Mouse (Mus musculus) gastrocnemius, adult 2 months (tissue): ENCODE data around the gene Eme2. TPM values are rescaled to one million over a fixed set of nuclear protein-coding genes. Genes with fewer than 3 reads are reported as not detected.
A peak's percentile ranks its signal among the peaks of the same experiment; 100 is the strongest.

ENCODE experiments used
- DNase-seq: peaks from one replicate; pipeline ENCODE4 v3.0.0; 2022
- H3K27ac ChIP-seq: fragments of 200-600 bp; 2 replicates; pipeline ENCODE4 v1.8.1; 2022; ENCODE audit warnings: mild to moderate bottlenecking
- H3K4me3 ChIP-seq: fragments of 200-600 bp; 2 replicates; pipeline ENCODE4 v1.8.1; 2022; ENCODE audit warnings: mild to moderate bottlenecking, moderate library complexity
- CTCF ChIP-seq: fragments of 200-600 bp; IDR thresholded peaks from 2 replicates; pipeline ENCODE4 v1.8.1; 2022; ENCODE audit warnings: antibody characterized with exemption, mild to moderate bottlenecking, moderate library complexity
- intact Hi-C: fragments of 180-260 bp; cut with DNase I; formaldehyde crosslinking; loops from one replicate; pipeline ENCODE4 v1.15.1; 2025
- total RNA-seq, 2 experiments: library from RNA; stranded (reverse); gene quantifications; 2 replicates each; pipeline ENCODE4 v1.2.3; 2021

Eme2 gene
- total RNA-seq, 2 experiments from 2014 or later: 9.3 to 10.9 TPM

GRCm38 (mm10) chr17:24913984-24914383 lies 19.1 kb upstream of the Eme2 start:
- intact Hi-C loops: no loop called here
- Histone ChIP-seq H3K4me3 (no peak overlapping the region), H3K27ac (no peak overlapping the region)
- DNase-seq: no peak
- TF ChIP-seq CTCF: no peak

GRCm38 (mm10) chr17:24907591-24907990 lies 12.7 kb upstream of the Eme2 start:
- no peak overlapping the region for H3K27ac ChIP-seq
- intact Hi-C loops: no loop called here
- DNase-seq: no peak
- H3K4me3 ChIP-seq: no peak overlapping the region
- no peak for TF ChIP-seq CTCF

GRCm38 (mm10) chr17:24903767-24904166 lies 8.9 kb upstream of the Eme2 start:
- DNase-seq: peak; percentile 9
- TF ChIP-seq CTCF: no peak
- H3K27ac ChIP-seq: no peak overlapping the region
- no peak overlapping the region for H3K4me3 ChIP-seq
- intact Hi-C loops: no loop called here

GRCm38 (mm10) chr17:24902671-24903474 lies 8.0 kb upstream of the Eme2 start:
- intact Hi-C loops: no loop called here
- H3K27ac ChIP-seq: no peak overlapping the region
- DNase-seq: peak; percentile 41
- H3K4me3 ChIP-seq: no peak overlapping the region
- TF ChIP-seq CTCF: peak; percentile 59

GRCm38 (mm10) chr17:24902124-24902523 lies 7.2 kb upstream of the Eme2 start:
- no peak for TF ChIP-seq CTCF
- no peak overlapping the region for H3K4me3 ChIP-seq
- intact Hi-C loops: no loop called here

GRCm38 (mm10) chr17:24900014-24900413 lies 5.1 kb upstream of the Eme2 start:
- TF ChIP-seq CTCF: no peak

More at GRCm38 (mm10) chr17:24902124-24902523, 7.2 kb upstream of the Eme2 start:
- peak; percentile 14 for DNase-seq
- no peak overlapping the region for H3K27ac ChIP-seq

GRCm38 (mm10) chr17:24899153-24899552 lies 4.3 kb upstream of the Eme2 start:
- Histone ChIP-seq H3K27ac (no peak overlapping the region), H3K4me3 (no peak overlapping the region)
- TF ChIP-seq CTCF: no peak
- intact Hi-C loops: no loop called here
- peak; percentile 26 for DNase-seq

More at GRCm38 (mm10) chr17:24900014-24900413, 5.1 kb upstream of the Eme2 start:
- DNase-seq: peak; percentile 14
- intact Hi-C loops: no loop called here
- no peak overlapping the region for H3K4me3 ChIP-seq
- no peak overlapping the region for H3K27ac ChIP-seq

- TF ChIP-seq CTCF: no peak
- intact Hi-C loops: no loop called here
- no peak overlapping the region for H3K27ac ChIP-seq
- DNase-seq: peak; percentile 26
- no peak overlapping the region for H3K4me3 ChIP-seq
Observed at GRCm38 (mm10) chr17:24898041-24898854, 3.4 kb upstream of the Eme2 start.

- intact Hi-C loops: no loop called here
- peak overlapping the region; percentile 80 for H3K4me3 ChIP-seq
Observed at GRCm38 (mm10) chr17:24897600-24897999, 2.7 kb upstream of the Eme2 start.

GRCm38 (mm10) chr17:24896993-24897269 lies 2.0 kb upstream of the Eme2 start:
- intact Hi-C loops: no loop called here
- peak overlapping the region; percentile 80 for H3K4me3 ChIP-seq
- peak overlapping the region; percentile 96 for H3K27ac ChIP-seq
- no peak for TF ChIP-seq CTCF
- DNase-seq: no peak

More at GRCm38 (mm10) chr17:24897600-24897999, 2.7 kb upstream of the Eme2 start:
- no peak for DNase-seq
- H3K27ac ChIP-seq: no peak overlapping the region
- TF ChIP-seq CTCF: no peak

- intact Hi-C loops: no loop called here
- Histone ChIP-seq H3K27ac (peak within 1 kb of the TSS; percentile 96), H3K4me3 (peak within 1 kb of the TSS; percentile 80)
- peak; percentile 86 for DNase-seq
- no peak for TF ChIP-seq CTCF
Observed at GRCm38 (mm10) chr17:24896241-24896992, 1.5 kb upstream of the Eme2 start, which contains the start of gene Nme3. Nme3 (plus strand) TSS chr17:24896500.

- H3K27ac ChIP-seq: peak overlapping the region; percentile 96
- TF ChIP-seq CTCF: no peak
- H3K4me3 ChIP-seq: peak overlapping the region; percentile 80
- peak; percentile 54 for DNase-seq
- intact Hi-C loops: no loop called here
Observed at GRCm38 (mm10) chr17:24895571-24896240, 819 bp upstream of the Eme2 start.
